Mouse (Mus musculus) heart, postnatal 4 days (tissue): ENCODE results near the gene Tuba3a. TPM values are rescaled to one million over a fixed set of nuclear protein-coding genes. Genes with fewer than 3 reads are reported as not detected.

ENCODE experiments used
- DNase-seq: peaks from one replicate; pipeline ENCODE4 v3.0.0; 2021
- total RNA-seq, 2 experiments: library from RNA; stranded (reverse); gene quantifications; 2 replicates each; pipeline ENCODE4 v1.2.3; 2021

The Tuba3a gene
- total RNA-seq, 2 experiments from 2014 or later, result not detected

DNA sequence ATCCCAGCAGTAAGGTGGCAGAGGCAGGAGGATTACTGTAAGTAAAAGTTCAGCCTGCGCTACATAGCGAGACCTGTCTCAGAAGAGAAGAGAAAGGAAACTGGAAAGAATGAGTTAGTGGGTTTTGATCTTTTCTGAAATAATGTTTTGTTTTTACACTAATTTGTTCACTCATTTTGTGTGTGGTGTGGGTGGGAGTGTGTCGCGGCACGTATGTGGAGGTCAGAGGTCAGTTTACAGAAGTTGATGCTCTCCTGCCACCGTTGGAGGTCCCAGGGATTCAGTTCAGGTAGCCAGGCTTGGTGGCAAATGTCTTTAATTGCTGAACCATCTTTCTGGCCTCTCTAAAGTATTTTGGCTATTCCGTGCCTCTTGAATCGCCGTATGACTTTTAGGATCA, 21.6 kb downstream of the Tuba3a start:
- no peak for DNase-seq

DNA sequence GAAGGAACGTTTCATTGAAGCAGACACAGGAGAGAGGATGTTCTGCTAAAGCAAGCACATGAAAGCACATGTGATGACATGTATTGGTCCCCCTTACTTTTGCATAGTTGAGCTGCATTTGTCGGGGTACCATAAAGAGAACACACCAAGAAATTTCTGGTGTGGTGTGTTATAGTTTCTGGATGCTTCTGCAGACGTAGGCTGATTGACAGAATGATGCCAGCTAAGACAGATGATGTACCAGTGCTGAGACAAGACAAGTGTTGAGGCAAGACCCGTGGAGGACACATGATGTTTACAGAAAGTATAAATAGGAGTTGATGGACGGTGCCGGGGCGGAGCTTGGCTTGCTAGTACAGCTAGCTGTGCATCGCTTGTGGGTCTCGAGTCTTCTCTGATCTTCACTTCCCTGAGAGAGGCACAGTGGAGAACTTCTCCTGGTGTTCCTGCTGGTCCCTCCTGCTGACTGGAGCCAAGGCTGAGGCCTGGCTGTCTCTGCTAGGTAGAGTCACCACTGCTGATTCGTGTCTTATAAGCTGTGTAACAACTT, 25.8 kb downstream of the Tuba3a start:
- DNase-seq, result no peak

DNA sequence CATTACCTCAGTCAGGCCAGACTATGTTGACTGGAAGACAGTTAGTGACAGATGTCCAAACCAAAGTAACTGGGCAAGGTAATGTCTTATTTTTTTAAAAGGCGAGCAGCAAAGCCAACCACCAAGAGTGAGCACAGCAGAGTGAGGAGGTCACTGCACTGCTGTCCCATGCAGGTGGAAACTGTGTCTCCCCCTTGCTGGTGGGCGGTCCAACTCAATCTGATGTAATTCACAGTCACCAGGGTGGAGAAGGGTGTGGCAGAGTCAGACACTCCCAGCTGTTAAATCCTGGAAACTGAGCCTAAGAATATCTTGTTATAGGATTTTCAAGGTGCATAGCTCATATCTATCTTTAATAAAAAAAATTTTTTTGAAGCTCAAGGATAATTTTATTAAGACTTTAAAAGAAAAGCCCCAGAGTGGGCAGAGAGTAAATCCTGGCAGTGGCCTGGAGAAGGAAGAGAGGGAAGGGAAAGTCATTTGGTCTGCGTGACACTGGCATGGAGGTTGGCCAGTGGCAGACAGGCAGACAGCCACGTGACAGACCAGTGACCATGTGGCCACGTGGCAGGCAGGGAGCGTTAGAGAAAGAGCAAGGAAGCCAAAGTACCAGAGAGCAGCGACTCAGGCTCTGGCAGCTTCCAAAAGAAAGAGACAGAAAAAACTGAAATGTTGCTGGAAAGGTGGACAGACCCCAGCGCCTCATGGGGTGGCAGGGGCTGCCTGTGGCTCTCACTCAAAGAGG, 29.4 kb downstream of the Tuba3a start:
- DNase-seq, result peak; percentile 39

GRCm38 (mm10) chr6:125255516-125256044, 30.3 kb downstream of the Tuba3a start:
- DNase-seq, result no peak

DNA sequence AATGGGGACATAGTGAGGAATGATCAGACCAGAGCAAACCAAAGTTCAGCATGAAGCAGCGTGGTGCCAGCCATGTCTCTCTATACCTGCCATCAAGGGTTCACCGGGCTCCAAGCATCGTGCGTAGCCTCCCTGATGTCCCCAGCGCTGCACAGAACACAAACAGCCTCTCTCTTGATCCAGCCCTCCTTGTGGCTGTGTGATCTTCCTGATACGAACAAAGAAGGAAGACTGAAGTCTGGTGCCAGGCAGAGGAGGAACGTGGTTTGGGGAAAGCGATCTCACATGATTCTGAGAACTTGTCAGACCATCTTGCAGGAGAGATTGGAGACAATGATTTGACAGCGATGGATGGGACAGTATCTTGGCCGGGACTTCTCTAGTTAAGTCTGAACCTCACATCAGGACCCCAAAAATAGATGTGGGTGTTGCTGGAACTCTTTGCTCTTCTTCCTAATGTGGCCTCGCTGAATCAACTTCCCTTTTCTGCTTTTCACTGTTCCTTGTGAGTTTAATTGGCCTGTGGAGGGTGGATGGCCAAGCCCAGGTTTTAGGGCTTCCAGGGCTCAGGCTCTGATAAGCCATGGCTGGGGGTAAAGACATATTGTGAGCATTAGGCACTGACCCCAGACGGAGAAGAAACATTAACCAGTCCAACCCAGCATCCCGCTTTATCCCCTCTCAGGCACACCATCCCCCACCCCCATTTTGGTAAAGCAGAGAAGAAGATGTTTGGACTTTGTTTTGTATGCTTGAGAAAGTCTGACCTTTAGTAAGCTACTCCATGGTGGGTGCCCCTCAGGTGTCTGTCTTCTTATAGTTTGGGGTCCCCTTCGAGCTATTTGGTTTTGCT, 31.8 kb downstream of the Tuba3a start:
- DNase-seq, result no peak

DNA sequence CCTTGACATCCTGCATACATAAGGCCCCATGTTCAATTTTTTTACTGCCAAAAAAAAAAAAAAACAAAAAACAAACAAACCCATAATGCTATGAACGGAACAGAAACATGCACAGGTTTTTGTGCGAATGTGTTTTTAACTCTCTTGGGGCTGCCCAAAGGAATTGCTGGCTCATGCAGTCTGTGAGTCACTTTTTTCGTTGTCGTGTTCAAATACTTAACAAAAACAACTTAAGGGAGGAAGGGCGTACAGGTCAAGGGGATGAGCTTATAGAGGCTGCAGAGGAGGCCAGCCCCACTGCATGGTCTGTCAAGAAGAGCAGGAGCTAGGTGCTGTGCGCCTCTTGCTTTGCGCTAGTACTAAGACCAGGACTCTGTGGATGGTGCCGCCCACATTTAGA, 33.1 kb downstream of the Tuba3a start:
- no peak for DNase-seq

- DNase-seq, result no peak
Measured at GRCm38 (mm10) chr6:125252285-125252684, 33.6 kb downstream of the Tuba3a start.

DNA sequence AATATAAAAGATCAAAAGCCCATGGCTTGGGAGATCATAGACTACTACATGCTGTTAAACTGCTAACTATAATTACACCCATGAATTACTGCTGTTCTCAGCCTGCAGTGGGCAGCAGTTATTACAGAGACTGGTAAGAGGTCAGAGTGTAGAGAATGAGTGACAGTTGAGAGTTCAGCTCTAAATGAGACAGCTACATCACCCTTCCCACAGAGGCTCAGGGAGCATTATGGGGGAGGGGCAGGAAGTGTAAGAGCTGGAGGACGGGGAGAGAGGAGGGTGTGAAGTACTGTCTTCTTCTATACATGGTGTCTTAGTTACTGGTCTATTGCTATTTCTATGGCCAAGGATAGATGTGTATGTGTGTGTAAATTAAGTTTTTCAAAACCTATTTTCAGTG, 41.3 kb downstream of the Tuba3a start:
- no peak for DNase-seq

DNA sequence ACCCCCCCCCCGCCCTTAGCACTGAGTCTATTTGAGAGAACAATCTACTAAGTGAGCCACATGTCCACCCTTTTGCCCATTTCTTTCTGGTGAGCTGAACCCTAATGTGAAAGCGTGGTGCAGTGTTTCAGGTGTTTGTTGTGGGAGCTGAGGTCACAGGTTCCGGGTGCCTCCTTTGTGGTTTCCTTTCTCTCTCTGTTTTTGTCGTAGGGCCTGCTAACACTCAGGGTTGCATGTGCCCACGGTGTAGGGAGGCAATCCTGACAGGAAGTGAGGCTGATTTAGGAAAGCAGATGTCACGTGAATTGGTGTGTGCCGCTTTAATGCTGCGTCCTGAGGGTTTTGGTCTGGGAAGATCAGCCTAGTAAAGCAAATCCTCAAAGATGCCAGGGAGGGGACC, 44.3 kb downstream of the Tuba3a start:
- no peak for DNase-seq

- DNase-seq, result no peak
Measured at GRCm38 (mm10) chr6:125240617-125241016, 45.2 kb downstream of the Tuba3a start.

DNA sequence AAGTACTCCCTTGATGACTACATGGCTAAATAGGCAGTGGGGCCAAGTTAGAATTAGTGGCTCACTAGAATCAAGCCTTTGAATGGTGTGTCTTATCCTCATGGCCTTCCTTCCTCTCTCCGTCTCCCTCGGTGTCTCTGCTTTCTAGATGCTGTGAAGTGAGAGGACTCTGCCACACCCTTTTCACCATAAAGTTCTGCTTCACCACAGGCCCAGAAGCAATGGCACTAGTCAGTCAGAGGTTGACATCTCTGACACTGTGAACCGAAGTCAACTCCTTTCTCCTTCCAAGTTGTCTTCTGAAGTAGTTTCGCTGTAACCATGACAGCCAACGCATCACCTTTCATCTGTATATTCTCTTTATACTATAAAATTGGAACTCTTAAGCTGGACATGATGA, 46.3 kb downstream of the Tuba3a start:
- no peak for DNase-seq

DNA sequence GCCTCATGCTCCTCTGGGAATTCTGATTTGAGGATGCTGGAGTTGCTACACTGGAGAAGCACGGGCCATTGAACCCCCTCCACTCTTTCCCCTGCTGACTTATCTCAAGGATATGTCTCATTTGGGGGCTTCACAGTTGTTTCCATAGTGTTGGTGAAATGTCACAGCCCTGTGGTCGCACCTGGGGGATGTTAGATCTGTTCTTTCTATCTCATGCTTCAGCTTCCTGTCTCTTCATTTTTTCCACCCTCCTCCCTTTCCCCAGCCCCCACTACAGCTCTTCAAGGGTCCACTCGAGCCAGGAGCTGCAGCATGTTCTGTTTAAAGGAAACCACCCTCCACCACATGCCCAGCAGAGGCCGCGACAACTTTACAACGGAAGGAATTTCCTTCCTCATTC, 47.4 kb downstream of the Tuba3a start:
- DNase-seq, result no peak

DNA sequence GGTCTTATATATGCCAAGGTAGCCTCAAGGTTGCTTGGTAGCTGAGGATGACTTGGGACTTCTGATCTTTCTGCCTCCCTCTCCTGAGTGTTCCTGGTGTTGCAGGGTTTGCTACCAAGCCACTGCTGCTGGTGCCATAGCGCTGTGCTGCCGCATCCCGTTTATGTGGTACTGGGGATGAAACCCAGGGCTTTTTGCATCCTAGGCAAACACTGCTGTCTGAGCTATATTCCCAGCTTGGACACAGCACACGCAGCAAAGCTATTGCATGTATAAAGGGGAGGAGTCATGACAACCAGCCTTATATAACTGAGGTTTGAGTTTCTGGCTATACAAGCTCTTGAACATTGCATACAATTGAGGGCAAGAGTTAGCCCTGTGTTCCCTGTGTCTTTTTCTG, 48.4 kb downstream of the Tuba3a start:
- DNase-seq, result no peak

DNA sequence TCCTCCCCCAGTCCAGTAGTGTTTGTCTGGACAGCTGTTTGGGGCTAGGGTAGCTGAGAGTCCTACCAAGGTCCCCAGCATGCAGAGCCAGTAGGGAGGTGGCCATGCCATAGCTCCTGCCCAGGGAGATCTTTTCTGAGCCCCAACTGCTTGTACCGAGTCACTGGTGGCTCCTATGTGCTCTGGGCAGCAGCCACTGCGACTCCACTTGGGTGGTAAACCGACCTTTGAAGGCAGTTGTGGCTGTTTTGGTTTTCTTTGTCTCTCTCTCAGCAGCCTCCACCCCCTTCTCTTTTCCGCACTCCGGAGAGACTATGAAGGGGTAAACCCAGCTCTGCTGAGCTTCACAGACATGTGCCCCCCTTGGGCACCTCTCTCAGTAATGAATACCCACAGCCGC, 49.1 kb downstream of the Tuba3a start, which contains the start of gene Cd27:
TSS of gene Cd27 (minus strand) at position 229 of the 400 bp plus-strand sequence.
- DNase-seq, result no peak

DNA sequence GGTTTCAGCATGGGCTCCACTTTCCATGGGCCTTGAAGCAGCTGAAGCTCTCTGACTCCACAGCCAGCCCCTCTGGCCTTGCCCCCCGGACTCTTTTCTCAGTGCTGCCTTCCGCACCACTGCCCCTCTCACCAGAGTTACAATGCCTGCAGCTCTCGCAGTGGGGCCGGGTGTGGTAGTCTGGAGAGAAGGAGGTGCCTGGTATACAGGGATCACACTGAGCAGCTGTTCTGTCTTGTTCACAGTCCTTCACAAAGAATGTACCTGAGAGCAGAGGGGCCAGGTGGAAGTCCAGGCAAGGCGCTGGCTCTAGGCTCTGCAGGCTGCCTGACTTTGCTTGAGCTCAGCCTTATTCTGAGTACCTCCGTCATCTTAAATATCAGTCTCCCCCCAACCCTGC, 49.5 kb downstream of the Tuba3a start:
- no peak for DNase-seq

- DNase-seq, result no peak
Measured at GRCm38 (mm10) chr6:125234520-125234828, 51.4 kb downstream of the Tuba3a start.

DNA sequence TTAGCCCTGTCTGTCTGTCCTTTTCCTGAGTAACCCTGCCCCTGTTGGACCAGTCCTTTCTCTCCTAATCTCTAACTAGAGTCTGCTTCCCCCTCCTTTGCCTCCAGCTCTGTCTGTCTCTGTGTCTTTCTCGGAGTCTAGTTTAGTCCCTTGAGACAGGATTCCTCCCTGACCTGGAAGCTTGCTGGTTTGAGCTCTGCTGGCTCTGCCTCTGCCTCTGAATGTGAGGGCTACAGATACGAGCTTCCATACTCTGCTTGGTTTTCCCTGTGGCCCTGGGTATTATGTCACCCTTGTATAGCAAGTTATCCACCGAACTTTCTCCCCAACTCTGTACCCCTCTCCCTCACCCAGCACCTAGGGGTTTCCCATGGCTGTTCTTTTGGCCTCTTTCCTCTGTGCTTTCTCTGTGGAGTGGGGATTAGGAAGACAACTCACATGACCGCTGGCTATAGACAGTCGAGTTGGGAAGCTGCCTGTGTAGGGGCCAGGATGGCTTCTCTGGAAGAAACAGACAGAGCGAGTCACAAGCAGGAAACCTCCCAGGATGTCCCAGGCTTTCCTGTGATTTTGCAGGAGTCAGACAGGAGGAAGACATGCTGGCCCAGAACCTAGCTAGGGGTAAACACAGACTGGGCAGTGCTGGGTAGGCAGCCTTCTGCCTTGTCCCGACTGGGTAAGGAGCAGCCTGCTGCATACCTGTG, 51.9 kb downstream of the Tuba3a start:
- DNase-seq, result peak; percentile 33

- DNase-seq, result no peak
Measured at GRCm38 (mm10) chr6:125232516-125232915, 53.3 kb downstream of the Tuba3a start.

GRCm38 (mm10) chr6:125232045-125232437, 53.8 kb downstream of the Tuba3a start:
- no peak for DNase-seq

DNA sequence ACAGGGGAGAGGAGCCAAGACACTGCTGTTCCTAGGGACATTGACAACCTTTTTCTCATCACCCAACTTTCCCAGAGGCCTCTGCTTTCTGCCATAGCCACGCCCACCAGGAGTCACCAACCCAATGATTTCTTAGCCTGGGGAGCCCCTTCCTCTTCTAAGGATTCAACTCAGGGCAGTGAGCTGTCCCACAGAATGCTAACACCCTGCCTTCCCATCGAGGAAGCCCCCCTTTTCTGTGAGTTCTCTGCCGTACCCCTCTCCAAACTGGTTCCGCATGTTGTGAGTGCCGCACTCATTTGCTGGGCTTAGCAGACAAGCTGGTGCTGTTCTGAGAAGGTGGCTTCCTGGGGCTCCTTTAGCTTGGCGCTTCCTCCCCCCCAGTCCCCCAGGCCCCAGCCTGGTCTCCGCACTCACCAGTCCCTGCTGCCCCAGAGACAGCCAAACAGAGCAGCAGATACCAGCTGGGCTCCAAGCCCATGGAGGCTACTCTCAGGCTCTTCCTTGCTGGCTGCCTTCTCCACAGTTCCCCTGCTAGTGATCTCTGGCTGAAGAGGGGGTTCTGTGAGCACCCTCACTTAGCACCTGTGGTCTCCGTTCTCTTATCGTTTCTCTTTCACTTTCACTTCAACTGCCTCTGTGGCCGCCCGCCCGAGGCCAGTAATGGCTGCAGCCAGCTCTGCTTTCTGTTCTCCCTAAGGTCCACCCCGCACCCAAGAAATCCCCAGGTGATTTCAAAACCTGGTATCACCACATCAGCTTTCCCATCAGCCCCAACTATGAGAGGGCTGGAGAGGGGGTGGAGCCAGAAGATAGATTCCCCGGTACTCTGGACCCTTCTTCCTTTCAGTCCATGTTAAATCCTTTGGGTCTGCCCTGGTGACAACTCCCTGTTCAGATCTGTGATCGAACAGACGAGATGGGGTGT, 54.5 kb downstream of the Tuba3a start, which contains the start of gene Tapbpl:
TSS of gene Tapbpl (minus strand) at position 744 of the 928 bp plus-strand sequence.
- peak; percentile 69 for DNase-seq

GRCm38 (mm10) chr6:125230571-125230970, 55.3 kb downstream of the Tuba3a start:
- DNase-seq, result no peak
